Mouse (Mus musculus) CD4-positive, CD25-positive, alpha-beta regulatory T cell, adult 4 months (primary cell): ENCODE data around the gene Il17rd. TPM values are rescaled to one million over a fixed set of nuclear protein-coding genes. Genes with fewer than 3 reads are reported as not detected.

Source experiments
- ATAC-seq: one replicate; pipeline ENCODE4 v1.8.0; 2017
- polyA plus RNA-seq, 2 experiments: library from polyadenylated mRNA; unstranded; fragments of 100-300 nt; shearing (Covaris generic); gene quantifications; one replicate each; pipeline ENCODE4 v1.2.1; 2017

Il17rd gene
- under 1 TPM; 0.20 TPM for polyA plus RNA-seq

DNA sequence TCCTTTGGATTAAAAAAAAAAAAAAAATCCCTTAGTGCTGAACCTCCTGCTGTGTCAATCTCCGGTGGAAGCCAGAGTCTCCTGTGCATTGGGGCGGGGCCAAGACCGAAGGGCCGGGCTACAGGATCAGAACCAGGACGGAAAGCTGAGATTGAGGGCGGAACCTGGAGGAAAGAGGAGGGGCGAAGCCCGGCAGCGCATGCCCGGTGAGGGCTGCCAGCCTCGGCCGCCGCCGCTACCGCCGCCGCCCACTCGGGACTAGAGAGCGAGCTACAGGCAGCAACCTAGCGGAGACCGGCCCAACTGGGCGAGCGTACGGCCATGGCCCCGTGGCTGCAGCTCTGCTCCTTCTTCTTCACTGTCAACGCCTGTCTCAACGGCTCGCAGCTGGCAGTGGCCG, at the start of gene Il17rd:
Gene Il17rd (plus strand): TSS at position 159 of the 400 bp plus-strand sequence.
- ATAC-seq, result peak; percentile 90

DNA sequence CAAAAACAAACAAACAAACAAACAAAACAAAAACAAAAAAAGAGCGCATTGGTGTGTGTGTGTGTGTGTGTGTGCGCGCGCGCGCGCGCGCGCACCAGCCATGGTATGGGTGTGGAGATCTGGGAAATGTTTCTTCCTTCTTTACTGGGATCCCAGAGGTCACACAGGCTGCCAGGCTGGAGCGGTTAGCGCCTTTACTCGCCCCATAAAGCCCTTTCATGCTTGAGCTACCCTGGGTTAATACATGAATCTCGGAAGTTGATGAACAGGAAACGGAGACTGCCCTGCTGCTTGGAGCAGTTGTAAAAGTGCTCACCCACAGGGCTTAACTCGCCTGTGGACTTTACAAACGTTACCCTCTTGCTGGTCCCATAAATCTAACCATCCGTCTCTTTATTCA, 47.1 kb upstream of the Il17rd start:
- ATAC-seq, result no peak

DNA sequence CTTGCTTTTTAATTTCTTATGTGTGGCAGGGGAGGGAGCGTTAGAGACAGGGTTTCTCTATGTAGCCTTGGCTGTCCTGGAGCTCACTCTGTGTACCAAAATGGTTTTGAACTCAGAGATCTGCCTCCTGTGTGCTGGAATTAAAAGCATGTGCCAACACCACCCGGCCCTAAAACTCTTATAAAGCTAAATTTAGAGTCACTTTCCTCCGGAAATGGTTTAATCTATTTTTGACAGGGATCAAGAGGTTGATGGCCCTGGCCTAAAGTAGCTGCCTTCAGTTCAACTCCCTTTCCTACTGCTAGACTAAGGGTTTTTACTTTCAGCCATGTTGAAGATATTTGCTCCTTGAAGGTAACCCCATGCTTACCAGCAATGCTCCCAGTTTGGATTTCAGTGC, 45.3 kb upstream of the Il17rd start:
- no peak for ATAC-seq

DNA sequence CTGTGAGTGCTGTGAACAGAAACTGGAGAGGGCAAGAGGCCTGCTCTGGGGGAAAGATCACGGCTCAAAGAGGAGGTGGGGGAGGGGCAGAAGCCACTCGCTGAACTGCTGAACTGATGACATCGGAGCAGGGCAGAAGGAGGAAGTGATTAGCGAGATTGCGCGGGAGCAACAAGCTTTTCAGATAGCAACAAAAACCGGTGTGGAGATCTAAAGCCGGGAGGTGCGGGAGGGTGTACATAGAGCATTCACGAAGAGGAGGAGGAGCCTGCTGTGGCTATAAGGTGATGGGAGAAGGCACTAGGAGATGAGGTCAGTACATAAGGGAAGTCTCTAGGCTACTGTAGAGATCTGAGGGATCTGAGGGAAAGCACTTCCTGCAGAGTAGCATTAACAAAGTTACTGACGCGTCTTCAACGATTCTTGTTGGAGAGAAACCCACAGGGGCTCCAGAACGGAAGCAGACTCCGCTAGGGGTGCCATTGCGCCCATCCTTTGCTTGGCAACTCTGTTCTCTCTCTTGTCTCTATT, 44.5 kb upstream of the Il17rd start, which contains the start of gene Hesx1:
Gene Hesx1 (plus strand): TSS at position 206 of the 531 bp plus-strand sequence.
- ATAC-seq, result peak; percentile 88

DNA sequence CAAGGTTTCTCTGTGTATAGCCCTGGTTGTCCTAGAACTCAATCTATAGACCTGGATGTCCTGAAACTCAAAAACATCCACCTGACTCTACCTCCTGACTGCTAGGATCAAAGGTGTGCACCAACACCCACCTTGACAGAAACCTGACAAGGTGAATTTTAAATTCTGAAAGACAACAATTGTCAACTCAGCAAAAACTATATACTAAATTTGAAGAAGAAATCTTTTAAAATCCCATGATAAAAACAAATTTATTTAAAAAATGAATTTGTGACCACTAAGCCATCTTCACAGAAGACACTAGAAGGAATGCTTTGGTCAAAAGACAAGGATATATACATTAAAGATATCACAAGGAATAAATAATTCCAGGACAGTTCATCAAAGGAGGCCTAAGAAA, 42.5 kb upstream of the Il17rd start:
- ATAC-seq, result no peak

DNA sequence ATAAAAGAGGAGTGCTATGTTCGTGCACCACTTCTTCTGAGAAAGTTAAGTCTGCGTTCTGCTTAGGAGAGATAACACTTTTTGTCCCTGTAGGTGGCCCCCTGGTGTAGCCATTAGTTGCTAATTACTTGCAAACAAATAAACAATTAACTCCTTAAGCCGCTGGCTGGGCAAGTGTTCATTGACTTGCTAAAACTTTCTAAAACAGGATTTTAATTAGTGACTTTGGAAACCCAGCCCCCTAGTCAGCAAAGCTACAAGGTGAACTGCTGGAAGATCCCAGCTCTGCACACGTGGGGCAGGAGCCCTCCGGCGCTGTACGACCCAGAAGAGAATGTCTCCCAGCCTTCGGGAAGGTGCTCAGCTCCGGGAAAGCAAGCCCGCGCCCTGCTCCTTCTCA, 38.4 kb upstream of the Il17rd start:
- ATAC-seq, result no peak

DNA sequence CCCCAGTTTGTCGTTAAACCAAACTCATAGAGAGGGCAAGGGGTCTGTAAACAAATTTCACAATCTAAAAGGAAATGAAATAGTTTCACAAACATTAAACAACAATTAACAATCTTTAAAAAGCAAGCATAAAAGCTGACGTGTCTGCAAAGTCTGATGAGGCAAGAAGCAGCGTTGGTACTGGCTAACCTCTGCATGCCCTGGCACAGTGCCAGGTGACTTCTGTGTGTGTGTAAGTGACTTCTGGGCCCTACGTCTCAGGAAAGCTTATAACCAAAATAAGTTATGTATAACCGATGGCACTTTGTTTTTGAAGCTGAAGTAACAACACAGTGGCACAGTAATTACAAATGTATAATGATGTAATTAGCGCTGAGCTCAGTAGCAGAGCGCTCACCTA, 33.8 kb upstream of the Il17rd start:
- ATAC-seq, result no peak

DNA sequence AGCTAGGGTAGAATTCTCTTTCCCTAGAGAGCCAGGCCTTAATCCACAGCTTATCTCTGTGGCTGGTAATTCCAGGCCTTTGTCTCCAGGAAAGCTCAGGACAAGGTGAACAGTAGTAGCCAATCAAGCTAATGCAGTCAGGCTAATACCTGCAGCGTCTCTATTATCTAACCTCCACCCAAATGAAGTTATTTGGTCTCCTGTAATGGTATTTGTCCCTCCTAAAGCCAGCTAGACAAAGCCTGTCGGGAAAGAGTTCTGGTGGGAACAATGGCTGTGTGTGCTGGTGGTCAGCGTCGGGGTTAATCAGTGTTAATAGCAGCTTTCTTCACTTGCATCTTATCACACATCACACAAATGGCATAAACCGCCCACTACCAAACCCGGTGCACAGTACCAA, 32.8 kb upstream of the Il17rd start:
- no peak for ATAC-seq

DNA sequence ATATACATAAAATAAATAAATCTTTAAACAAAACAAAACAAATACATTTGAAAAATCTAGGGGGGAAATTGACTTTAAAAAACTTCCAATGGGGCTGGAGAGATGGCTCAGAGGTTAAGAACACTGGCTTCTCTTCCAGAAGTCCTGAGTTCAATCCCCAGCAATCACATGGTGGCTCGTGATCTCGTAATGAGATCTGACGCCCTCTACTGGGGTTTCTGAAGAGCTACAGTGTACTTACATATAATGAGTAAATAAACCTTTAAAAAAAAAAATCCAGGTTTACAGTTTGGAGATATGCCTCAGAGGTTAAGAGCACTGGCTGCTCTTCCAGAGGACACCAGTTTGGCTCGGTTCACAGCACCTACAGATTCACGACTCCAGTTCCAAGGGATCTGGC, 27.2 kb upstream of the Il17rd start:
- no peak for ATAC-seq

DNA sequence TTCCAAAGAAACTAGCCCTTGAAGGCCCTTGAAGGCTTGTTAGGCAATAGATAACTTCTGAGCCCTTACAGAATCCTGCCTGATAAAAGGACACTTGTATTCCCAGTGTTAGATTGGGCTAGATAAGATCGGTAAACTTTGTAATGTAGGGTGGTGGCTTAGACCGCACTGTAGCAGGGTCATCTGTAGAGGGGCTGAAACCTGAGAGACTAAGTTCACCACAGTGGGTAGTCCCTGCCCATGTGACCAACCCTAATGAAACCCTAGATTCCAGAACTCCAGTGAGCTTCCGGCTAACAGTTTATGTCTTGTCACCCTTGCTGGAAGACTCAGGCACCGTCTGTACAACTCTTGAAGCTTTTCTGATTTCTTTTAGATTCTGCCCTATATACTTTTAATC, 25.1 kb upstream of the Il17rd start:
- ATAC-seq, result no peak

DNA sequence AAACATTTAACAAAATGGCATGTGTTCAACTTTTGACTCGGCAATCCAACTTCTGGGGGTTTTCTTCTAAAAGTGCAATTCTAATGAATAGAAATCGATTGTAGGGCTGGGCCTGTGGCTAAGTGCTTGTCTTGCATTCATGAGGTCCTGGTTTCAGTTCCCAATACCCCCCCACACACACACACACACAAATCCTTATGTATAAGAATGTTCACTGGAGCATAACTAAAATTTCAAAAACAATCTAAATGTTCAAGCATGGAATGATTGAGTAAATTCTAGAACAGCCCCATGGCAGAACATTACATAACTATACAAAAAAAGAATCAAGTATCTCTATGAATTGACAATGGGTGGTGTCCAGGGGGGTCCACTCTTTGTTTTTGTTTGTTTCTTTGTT, 20.8 kb upstream of the Il17rd start:
- ATAC-seq, result no peak

DNA sequence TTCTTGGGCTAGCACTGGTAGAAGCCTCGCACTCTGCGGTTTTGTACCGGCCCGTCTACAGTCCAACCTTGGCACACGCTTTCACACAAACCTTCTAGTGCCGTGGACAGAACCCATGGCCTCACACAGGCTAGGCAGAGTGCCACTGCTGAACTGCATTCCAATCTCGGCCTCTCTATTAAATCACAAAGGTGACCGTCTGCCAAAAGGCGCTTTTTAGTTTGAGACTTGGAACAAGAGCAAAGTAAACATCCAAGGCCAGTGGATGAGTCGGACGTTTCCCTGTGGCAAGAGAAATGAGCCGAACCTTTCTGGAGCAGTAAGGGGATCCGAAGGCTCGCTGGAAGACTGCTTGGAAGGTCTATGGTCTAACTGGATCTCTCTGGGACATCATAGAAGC, 18.9 kb upstream of the Il17rd start:
- no peak for ATAC-seq

DNA sequence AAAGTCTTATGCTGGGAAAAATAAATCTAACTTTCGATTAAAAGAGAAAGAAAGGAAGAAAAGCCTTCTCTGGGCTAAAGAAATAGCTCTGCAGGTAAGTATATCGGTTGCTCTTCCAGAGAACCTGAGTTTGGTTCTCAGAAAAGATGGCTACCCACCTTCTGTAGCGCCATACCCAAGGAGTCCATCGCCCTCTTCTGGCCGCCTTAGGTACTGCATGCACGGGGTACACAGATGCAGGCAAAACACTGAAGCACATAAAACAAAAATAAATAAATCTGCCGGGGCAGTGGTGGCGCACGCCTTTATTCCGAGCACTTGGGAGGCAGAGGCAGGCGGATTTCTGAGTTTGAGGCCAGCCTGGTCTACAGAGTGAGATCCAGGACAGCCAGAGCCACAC, 15.9 kb upstream of the Il17rd start:
- peak; percentile 86 for ATAC-seq

DNA sequence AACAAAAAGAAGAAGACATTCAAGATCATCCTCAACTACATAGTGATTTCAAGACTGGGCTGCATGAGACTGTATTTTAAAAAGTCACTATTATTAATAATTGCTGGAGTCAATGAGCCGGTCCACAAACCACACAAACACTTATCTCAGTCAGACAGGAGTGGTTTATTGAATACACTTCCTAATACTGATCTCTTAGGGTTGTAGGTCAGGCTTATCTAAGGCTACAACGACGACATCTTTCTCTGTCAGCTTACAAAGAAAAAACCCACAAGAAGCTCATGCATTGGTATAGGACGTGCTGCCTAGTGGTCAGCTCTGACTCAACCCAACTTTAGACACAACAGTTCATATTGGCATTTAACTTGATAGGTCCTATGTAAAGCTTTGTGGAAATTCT, 14.1 kb upstream of the Il17rd start:
- no peak for ATAC-seq

DNA sequence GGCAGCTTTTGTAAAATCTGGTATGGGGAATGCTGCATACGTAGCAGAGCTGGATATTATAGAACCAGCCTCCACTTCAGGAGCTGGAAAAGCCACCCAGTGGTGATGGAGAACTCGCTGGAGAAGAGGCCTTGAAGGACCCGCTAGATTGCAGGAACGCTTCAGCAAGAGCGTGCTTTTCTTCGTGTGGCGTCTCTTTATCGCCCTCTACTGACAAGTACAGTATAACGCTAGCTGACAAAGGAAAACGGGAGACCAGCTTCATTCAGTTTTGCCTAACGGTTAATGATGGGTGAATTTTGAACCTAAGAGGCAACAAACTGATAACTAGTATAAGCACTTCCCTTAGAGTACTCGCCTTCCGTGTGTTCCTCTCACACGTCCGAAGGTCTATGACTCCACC, 9.0 kb upstream of the Il17rd start:
- peak; percentile 91 for ATAC-seq

DNA sequence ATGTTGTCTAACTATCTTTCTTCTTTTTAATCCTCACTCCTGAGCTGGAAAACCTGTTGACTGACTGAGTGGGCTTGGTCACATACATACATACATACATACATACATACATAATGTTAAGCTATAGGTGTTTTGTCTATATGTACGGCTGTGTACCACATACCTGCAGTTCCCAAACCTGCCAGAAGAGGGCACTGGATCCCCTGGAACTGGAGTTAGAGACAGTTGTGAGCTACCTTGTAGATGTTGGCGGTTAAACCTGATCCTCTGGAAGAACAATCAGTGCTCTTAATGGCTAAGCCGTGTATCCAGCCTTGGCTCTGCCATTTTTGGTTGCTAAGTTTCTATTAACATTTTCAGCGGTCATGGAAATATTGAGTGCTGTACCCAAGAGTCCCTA, 7.6 kb upstream of the Il17rd start:
- no peak for ATAC-seq

DNA sequence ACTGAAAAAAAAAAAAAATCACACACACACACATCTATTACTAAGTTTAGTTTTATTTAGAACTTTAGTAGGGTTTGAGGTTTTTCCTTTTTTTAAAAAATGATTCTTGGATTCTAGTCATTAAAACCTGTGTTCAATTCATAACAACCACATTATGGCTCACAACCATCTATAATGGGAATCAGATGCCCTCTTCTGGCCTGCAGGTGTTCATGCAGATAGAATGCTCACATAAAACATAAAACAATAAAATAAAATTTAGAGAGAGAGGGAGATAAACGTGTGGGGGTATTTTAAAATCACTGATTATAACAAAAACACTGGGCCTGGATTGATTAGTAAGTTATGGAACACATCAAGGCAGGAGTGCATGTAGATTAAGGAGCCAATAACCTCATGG, 1.2 kb upstream of the Il17rd start:
- ATAC-seq, result no peak

DNA sequence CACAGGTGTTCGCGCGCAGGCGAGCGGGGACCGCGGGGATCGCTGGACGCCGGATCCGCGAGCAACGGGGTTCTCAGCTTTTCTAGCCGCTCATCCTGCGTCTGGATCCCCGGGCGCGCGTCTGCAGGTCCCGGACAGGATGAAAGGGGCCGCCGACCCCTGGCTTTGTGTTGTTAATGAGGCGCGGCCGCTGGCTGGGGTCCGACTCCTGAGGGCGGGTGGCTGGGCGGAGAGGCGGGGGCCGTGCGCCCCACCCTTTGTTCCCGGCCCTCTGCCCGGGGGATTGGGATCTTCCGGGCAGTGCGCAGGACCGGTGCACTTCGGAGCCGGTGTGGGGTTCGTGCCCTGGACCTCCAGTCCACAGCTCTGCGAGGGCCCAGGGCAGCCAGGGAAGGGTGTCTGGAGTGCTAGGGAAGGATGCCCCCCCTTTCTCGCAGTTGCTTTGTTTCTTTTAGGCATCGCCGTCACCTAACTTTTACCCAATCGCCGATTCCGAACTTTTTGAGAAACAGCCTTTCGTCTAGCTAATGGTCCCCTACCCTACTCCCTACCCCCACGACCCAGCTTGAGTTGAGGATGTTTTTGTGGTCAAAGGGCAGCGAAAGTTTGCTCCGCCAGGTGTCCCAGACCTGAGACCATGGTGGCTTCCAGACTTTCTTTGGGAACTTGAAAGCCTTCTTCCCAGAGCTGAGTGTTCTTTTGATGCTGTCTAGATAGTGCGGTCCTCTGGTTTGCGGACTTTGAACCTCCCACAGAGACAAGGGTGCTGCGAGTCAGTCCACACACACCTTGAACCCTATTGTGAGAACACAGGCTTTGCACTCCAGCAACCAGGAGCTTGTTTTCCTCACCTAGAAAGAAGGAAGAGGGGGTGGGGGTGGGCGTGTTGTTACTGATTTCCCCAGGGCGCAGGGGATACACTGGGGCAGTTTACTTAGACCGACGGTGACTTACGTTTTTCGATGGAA, 824 bp downstream of the Il17rd start:
- ATAC-seq, result peak; percentile 55

DNA sequence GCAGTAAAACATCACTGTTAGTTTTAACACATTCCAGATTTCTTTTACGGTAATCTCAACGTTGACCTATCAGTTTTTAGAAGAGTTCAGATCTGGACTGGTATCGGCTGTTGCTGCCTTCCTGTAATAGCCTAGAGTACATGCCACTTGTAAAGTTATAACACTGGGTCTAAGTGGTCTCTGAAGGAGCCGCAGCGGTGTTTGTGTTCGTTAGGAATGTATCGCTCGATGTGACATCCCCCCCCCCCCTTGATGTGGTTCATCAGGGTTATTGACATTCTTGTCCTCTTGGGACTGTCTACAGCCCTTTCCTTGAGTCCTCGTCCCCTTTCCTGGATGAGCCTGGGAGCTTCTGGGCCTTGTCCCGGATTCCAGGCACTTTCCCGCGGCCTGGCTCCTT, 1.7 kb downstream of the Il17rd start:
- ATAC-seq, result no peak

DNA sequence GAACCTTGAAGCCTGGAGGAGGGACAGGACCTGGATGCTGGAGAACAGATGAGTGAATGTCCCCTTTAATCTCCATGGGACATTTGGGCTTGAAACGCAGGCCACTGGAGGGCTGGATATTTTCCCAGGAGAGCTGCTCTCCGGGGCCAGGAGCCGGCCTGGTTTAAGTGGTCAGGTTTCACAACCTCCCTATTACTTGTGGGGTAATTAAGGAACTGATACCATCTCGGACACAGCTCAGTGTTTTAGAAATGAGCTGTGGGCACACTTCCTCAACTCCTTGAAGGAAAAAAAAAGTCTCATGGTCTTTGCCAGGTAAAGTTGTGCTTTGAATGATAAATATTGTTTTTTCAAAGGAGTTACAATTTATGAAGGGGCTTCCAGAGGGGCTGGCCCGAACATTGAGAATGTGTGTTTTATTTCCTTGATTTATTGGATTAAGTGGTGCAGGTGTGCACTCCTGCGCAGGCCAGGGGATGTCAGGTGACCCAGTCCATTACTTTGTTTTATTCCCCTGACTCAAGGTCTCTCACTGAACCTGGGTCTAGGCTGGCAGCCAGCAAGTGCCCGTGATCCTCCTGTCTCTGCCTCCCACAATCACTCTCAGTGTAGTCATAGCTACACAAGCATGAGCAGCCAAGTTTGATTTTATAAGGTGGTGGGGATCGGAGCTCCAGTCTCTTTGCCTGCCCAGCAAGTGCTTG, 3.7 kb downstream of the Il17rd start:
- no peak for ATAC-seq

DNA sequence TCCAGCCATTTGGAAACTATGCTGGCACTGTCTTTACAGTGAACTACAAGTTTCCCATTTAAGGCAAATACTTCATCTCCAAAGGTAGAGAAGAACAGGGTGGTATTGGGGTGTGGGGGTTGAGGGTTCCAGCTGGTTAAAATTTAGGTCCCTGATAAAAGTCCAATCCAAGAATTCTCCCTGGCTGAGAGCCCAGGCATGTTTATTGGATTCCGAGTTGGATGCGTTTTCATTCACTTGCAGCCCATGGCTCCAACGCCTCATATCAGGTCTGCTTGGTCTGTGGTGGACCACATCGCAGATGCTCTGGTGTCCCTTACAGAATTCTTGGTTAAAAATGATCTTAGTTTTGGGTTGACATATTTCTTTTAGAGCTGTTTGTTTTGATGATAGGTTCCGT, 4.7 kb downstream of the Il17rd start:
- no peak for ATAC-seq

DNA sequence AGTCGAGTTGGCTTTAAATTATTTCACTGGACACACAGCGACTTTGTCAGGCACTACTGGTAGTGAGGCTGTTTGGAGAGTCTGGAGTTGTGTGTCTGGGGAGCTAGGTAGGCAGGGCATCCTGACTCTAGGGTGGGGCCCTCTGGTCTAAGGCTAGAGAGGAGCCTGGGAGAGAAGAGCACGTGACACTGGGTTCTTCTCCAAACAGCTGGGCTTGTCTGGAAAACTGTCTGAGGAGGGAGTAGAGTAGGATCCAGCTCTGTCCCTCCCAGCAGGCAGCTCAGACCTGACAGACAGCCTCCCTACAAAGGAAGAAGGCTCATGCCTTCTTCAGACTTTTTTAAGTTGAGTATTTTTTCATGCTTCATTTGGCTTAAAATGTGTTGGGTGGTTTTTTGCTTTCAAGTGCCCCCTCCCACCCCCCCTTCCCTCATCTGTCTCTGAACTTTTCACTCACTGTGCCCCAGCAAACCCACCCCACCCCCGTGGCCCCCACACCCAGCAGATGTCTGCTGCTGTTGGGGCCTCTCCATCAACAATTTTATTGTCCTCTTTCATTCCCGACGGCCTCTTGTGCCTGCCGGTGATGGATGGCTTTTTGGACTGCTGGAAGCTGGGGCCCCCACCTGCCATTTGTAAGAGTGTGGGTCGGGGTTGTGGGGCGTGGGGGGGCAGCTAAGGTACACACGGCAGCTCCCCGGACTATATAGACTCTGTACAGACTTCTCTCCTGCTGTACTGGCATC, 5.7 kb downstream of the Il17rd start:
- ATAC-seq, result no peak

DNA sequence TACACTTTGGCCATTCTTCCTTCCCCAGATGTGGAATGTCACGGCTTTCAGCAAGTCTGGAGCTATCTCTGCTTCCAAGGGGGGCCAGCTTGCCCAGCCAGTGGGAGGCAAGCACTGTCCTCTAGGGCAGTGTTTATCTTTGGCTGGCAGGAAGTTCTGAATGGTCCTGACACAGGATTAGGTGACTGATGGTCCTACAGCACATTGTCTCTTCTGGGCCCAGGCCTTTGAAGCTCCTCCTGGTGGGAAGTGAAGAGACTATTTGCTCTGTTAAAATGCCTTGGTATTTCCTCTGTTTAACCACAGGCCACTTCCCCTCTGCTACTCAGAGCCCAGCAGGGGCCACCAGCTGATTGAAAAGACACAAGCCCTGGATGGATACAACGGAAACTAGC, 6.2 kb downstream of the Il17rd start:
- ATAC-seq, result peak; percentile 87
